Mouse (Mus musculus) monocyte, adult 2 months (primary cell): ENCODE data around the gene Cyp4x1.

Source experiments
- DNase-seq, 2 experiments: peaks; one replicate each; pipeline ENCODE4 v3.0.0; 2022; ENCODE audit warnings: low spot score in 2 of 2, low read depth in 1 of 2

Cyp4x1 gene

GRCm38 (mm10) chr4:115057674-115058316 lies 76.3 kb downstream of the Cyp4x1 start:
- no peak for DNase-seq

GRCm38 (mm10) chr4:115056921-115057673 lies 77.0 kb downstream of the Cyp4x1 start:
- DNase-seq: peak in 1 of 2 experiments; percentile 48

GRCm38 (mm10) chr4:115056371-115056920 lies 77.6 kb downstream of the Cyp4x1 start, which contains the start of gene Tal1:
Gene Tal1 (plus strand): TSS chr4:115056426.
- no peak for DNase-seq
